Mouse (Mus musculus) spleen, adult 2 months (tissue): ENCODE results near the gene Camk1d. TPM values are rescaled to one million over a fixed set of nuclear protein-coding genes. Genes with fewer than 3 reads are reported as not detected.

Source experiments
- DNase-seq, 2 experiments: peaks; one replicate each; pipeline versions ENCODE4 v3.0.0 to v3.0.0-alpha.2; 2012 to 2021; ENCODE audit warnings: low spot score in 2 of 2, low read depth in 1 of 2
- H3K27ac ChIP-seq: fragments of 200-500 bp; 2 replicates; pipeline ENCODE4 v1.5.1; 2012; ENCODE audit warnings: low read length, inconsistent platforms; ENCODE audit not compliant: insufficient read depth
- H3K27me3 ChIP-seq: fragments of 200-500 bp; 2 replicates; pipeline ENCODE4 v1.6.1; 2012; ENCODE audit warnings: mild to moderate bottlenecking, moderate library complexity, low read length, inconsistent platforms; ENCODE audit not compliant: control insufficient read depth, insufficient read depth
- H3K36me3 ChIP-seq: fragments of 200-500 bp; 2 replicates; pipeline ENCODE4 v1.6.1; 2012; ENCODE audit warnings: mild to moderate bottlenecking, low read length, inconsistent platforms; ENCODE audit not compliant: control insufficient read depth, insufficient read depth
- H3K4me1 ChIP-seq: fragments of 200-500 bp; 2 replicates; pipeline ENCODE4 v1.6.1; 2011; ENCODE audit warnings: inconsistent platforms; ENCODE audit not compliant: control insufficient read depth, insufficient read depth, insufficient read length
- H3K4me3 ChIP-seq: fragments of 200-500 bp; 2 replicates; pipeline ENCODE4 v1.5.1; 2011; ENCODE audit warnings: mild to moderate bottlenecking, inconsistent platforms; ENCODE audit not compliant: insufficient read depth, insufficient read length; ENCODE audit errors: extremely low read depth
- CTCF ChIP-seq: fragments of 200-500 bp; IDR thresholded peaks from 2 replicates; pipeline ENCODE4 v1.5.1; 2011; ENCODE audit warnings: mild to moderate bottlenecking, inconsistent platforms; ENCODE audit not compliant: insufficient read depth, insufficient read length, insufficient replicate concordance; ENCODE audit errors: extremely low read depth
- POLR2A ChIP-seq: fragments of 200-500 bp; IDR thresholded peaks from 2 replicates; pipeline ENCODE4 v1.6.1; 2011; ENCODE audit warnings: low read depth, low read length, inconsistent platforms
- WGBS: fragments of 180-500 bp; shearing (Covaris S2); methylation state at CpG from one replicate; pipeline ENCODE4 v1.1.7; 2018; 5-methylcytosine and 5-hydroxymethylcytosine counted together
- polyA plus RNA-seq: library from polyadenylated mRNA; depleted of rRNA; stranded (reverse); fragments of >200 nt; gene quantifications from 2 replicates; pipeline ENCODE4 v1.2.3, GENCODE M21; 2012

The Camk1d gene
- polyA plus RNA-seq, 1 experiment = 5.8 TPM

DNA sequence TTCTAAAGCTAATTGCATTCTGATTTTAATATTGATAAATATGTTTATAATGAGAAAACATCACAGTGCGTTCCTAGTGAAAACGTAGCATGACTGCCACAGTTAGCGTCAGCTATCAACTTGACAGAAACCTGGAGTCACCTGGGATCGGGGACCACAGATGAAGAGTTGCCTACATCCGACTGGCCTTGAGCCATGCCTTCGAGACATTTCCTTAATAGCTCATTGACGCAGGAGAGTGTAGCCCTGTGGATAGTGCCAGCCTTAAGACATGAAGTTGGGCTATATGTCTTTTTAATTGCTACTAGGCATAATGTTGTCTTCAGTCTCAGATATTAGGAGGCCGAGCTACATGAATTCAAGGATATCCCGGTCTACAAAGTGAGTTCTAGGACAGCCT is 315.8 kb downstream of the Camk1d start:
- TF ChIP-seq CTCF (no peak), POLR2A (no peak)
- WGBS = 90% methylated on average over 9 of the region's 9 CpGs
- Histone ChIP-seq H3K36me3 (no peaks in the 10 kb centered on the region), H3K27me3 (no peaks in the 10 kb centered on the region), H3K4me3 (no peak overlapping the region), H3K27ac (no peak overlapping the region), H3K4me1 (peaks cover 3% of the 10 kb centered on the region; the same call in 1 of the 2 replicates)
- DNase-seq = no peak

DNA sequence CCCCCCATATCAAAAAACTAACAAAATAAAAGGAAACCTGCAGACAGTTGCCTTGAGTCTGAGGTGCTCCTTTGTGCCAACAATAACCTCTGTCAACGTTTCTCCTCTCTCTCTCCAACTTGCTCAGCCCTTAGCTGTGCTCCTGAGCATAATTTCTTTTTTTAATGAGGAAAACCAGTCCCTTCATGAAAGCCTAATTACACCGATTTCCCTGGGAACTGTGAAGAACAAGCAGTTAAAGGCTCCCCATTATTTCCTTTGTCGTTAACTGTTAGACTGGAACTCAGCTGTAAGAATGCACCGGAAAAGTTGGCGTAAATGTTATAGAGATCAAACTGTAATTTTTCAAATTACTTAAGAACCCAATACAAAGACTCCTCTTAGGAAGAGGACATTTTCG is 316.3 kb downstream of the Camk1d start:
- TF ChIP-seq CTCF (no peak), POLR2A (no peak)
- DNase-seq = no peak
- Histone ChIP-seq H3K4me3 (no peak overlapping the region), H3K27ac (no peak overlapping the region), H3K4me1 (peaks cover 3% of the 10 kb centered on the region; the same call in 1 of the 2 replicates), H3K27me3 (no peaks in the 10 kb centered on the region), H3K36me3 (no peaks in the 10 kb centered on the region)
- WGBS = 86% methylated on average over 6 of the region's 6 CpGs

DNA sequence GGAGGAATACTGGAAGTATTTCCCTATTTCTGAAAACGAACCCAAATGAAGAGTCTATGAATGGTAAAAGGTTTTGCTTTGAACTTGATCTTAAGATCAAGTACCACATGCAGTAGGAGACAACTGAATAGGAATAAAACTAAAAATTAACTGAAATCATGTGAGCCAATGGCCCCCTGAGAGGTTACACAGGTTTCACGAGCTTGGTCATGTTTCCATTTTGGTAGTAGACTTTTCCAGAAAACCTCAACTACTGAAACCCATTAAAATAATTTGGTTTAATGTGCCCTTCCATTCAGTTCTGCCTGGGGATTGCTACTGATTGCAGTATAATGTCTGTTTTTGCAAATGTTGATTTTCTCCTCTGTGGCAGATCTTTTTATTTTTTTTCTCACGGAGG is 316.8 kb downstream of the Camk1d start:
- Histone ChIP-seq H3K36me3 (no peaks in the 10 kb centered on the region), H3K4me1 (peaks cover 4% of the 10 kb centered on the region), H3K27ac (no peak overlapping the region), H3K27me3 (no peaks in the 10 kb centered on the region), H3K4me3 (no peak overlapping the region)
- 81% methylated on average over 3 of the region's 3 CpGs for WGBS
- TF ChIP-seq CTCF (no peak), POLR2A (no peak)
- no peak for DNase-seq

DNA sequence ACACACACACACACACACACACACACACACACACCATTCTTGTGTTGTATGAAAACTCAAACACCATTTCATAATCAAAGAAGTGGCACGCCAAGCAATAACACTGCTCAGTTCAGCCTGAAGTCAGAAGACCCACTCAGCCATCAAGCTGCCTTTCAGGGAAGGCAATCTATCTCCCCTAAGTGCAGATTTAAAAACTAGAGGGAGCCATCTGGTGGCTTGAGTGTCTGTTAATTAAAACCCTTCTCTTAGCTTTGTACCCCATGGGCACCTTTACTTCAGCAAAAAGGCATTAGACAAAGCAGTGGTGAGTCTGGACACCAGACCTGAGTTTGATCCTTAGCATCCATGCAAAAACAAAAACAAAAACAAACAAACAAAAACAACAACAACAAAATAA is 317.9 kb downstream of the Camk1d start:
- no peak overlapping the region for H3K27ac ChIP-seq
- H3K4me3 ChIP-seq = no peak overlapping the region
- H3K27me3 ChIP-seq = no peaks in the 10 kb centered on the region
- TF ChIP-seq POLR2A = no peak
- TF ChIP-seq CTCF = no peak
- DNase-seq = no peak
- no peaks in the 10 kb centered on the region for H3K36me3 ChIP-seq
- H3K4me1 ChIP-seq = peaks cover 8% of the 10 kb centered on the region
- WGBS = 91% methylated on average over 1 of the region's 1 CpGs

DNA sequence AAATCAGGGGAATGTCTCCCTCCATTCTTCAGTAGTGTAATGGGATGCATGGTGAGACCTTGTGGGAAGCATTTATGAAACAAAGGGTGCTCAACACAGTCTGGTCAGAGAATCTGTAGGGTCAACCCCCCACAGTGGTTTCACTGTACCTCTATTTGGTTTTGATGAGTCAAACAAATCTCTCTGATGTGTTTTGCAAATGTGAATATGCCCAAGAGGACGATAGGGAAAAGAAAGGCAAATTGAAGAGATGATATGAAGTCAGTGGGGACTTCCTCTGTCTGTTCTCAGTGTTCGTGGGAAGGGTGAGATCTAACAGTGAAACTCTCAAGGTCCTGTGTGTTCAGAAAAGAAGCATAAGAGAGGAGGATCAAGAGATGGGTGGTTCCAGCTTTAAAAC is 318.4 kb downstream of the Camk1d start:
- DNase-seq = no peak
- H3K36me3 ChIP-seq = no peaks in the 10 kb centered on the region
- no peak overlapping the region for H3K27ac ChIP-seq
- H3K27me3 ChIP-seq = no peaks in the 10 kb centered on the region
- peaks cover 8% of the 10 kb centered on the region for H3K4me1 ChIP-seq
- TF ChIP-seq POLR2A (no peak), CTCF (no peak)
- WGBS = 42% methylated on average over 2 of the region's 2 CpGs
- no peak overlapping the region for H3K4me3 ChIP-seq

DNA sequence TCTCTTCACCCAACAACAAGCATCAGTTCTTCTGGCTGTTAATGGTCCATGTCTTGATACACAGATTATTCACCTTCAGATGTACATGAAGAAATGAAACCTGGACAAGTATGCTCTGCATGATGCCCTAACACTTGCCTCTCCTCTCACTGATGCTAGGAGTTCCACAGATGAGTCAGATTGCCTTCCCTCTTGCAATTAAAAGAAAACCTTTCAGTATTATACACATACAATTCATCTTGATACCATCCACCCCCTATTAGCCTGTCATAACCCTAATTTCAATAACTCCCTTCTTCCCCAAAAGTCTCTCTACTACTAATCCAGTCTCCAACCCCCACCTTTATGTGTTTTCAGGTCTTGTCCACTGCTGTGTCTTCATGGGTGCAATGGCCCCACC is 321.4 kb downstream of the Camk1d start:
- no peak for TF ChIP-seq CTCF
- TF ChIP-seq POLR2A = no peak
- no peak for DNase-seq
- Histone ChIP-seq H3K27ac (no peak overlapping the region), H3K4me1 (peaks cover 8% of the 10 kb centered on the region), H3K36me3 (no peaks in the 10 kb centered on the region), H3K27me3 (no peaks in the 10 kb centered on the region), H3K4me3 (no peak overlapping the region)

DNA sequence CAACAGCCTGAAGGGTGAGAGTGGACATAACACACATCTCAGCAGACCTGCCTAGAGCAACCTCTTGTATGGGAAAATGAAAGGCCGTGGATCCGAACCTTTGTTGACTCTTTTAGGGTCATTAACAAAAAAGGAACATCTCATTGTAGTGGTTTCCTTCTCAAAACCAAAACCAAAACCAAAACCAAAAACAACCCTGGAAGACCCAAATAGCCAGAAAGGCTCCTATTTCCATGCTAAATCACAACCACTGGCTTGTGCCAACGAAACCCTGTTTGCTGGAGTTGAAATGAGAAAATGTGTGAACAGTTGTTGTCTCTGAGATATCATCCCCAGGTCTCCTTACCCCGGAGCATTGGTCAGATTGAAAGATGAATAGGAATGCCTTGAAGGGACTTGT is 321.8 kb downstream of the Camk1d start:
- no peak for DNase-seq
- no peaks in the 10 kb centered on the region for H3K27me3 ChIP-seq
- 0 out of 2 replicates have a peak overlapping the region, but pooled peaks have one; percentile 16 for H3K27ac ChIP-seq
- 45% methylated on average over 4 of the region's 4 CpGs for WGBS
- TF ChIP-seq CTCF = no peak
- TF ChIP-seq POLR2A = no peak
- no peaks in the 10 kb centered on the region for H3K36me3 ChIP-seq
- H3K4me1 ChIP-seq = peaks cover 8% of the 10 kb centered on the region
- H3K4me3 ChIP-seq = no peak overlapping the region
